Mouse (Mus musculus) limb, embryonic 14.5 days (tissue): ENCODE results near the gene Gm44805. TPM values are rescaled to one million over a fixed set of nuclear protein-coding genes. Genes with fewer than 3 reads are reported as not detected.

Experiments used
- ATAC-seq: fragments of 200-750 bp; cut with Nextera tagmentation; 2 replicates; pipeline ENCODE4 v1.8.0; 2017; ENCODE audit warnings: low read depth, moderate number of reproducible peaks, moderate TSS enrichment; ENCODE audit not compliant: low FRiP score
- DNase-seq: peaks from one replicate; pipeline ENCODE4 v3.0.0-alpha.2; 2015; ENCODE audit warnings: low spot score
- H3K27ac ChIP-seq: fragments of 300-500 bp; sonication (generic); replicated peaks from 2 replicates; pipeline ENCODE4 v1.5.1; 2014; ENCODE audit warnings: low read depth, mild to moderate bottlenecking, low read length, moderate library complexity, mixed read lengths
- H3K27me3 ChIP-seq: fragments of 300-500 bp; sonication (generic); 2 replicates; pipeline ENCODE4 v1.6.1; 2014; ENCODE audit warnings: low read length, mixed read lengths; ENCODE audit not compliant: control insufficient read depth, insufficient read depth
- H3K36me3 ChIP-seq: fragments of 300-500 bp; sonication (generic); 2 replicates; pipeline ENCODE4 v1.6.1; 2014; ENCODE audit warnings: mild to moderate bottlenecking, low read length, moderate library complexity, mixed read lengths; ENCODE audit not compliant: control insufficient read depth, insufficient read depth
- H3K4me1 ChIP-seq: fragments of 300-500 bp; sonication (generic); 2 replicates; pipeline ENCODE4 v1.6.1; 2014; ENCODE audit warnings: antibody characterized with exemption, low read length, mixed read lengths; ENCODE audit not compliant: control insufficient read depth, insufficient read depth
- H3K4me2 ChIP-seq: fragments of 300-500 bp; sonication (generic); replicated peaks from 2 replicates; pipeline ENCODE4 v1.6.1; 2014; ENCODE audit warnings: low read depth, mild to moderate bottlenecking, low read length, moderate library complexity; ENCODE audit not compliant: severe bottlenecking
- H3K4me3 ChIP-seq: fragments of 300-500 bp; sonication (generic); replicated peaks from 2 replicates; pipeline ENCODE4 v1.5.1; 2014; ENCODE audit warnings: low read length
- H3K9ac ChIP-seq: fragments of 300-500 bp; sonication (generic); 2 replicates; pipeline ENCODE4 v1.6.1; 2014; ENCODE audit warnings: mild to moderate bottlenecking, low read depth, low read length, moderate library complexity; ENCODE audit not compliant: severe bottlenecking
- H3K9me3 ChIP-seq: fragments of 300-500 bp; sonication (generic); 2 replicates; pipeline ENCODE4 v1.6.1; 2016; ENCODE audit warnings: low read length; ENCODE audit not compliant: control insufficient read depth
- POLR2A ChIP-seq: fragments of 200-500 bp; IDR thresholded peaks from 2 replicates; pipeline ENCODE4 v1.8.0; 2012; ENCODE audit warnings: inconsistent platforms, mild to moderate bottlenecking, moderate library complexity, borderline replicate concordance; ENCODE audit not compliant: insufficient read depth, insufficient read length; ENCODE audit errors: extremely low read depth
- WGBS: fragments of 180-500 bp; shearing (Covaris S2); extraction: QIAGEN DNeasy Blood & Tissue Kit; methylation state at CpG from one replicate; pipeline ENCODE4 v1.1.7; 2014; 5-methylcytosine and 5-hydroxymethylcytosine counted together
- polyA plus RNA-seq, 2 experiments: library from polyadenylated mRNA; depleted of rRNA in 1 of 2; stranded (reverse) in 1 of 2; unstranded in 1 of 2; fragments of >200 nt; fragmentation: Nextera tagmentation in 1 of 2; extraction: Ambion mirVana in 1 of 2; gene quantifications; 2 replicates each; pipeline versions ENCODE4 v1.2.1 to v1.2.3; 2012 to 2014

Gene Gm44805
- polyA plus RNA-seq, 2 experiments, result not detected

DNA sequence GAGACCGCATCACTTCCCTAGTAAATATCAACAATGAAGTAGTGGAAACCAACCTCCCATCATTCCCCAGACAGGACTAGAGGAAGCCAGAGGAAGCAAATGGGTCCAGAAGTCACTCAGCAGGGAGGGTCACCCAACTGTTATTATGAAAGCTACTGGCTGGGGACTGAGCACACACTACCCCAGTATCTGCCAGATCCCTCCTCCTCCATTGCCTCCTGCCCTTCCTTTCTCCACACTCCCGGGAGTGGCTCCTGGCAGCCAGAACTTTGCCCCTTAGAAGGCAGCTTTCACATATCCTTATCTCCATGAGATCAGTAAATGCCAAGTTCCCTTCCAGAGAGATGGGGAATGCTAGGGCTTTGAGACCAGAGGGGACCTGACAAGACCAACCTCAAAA is 57.8 kb downstream of the Gm44805 start:
- Histone ChIP-seq H3K27ac (no peak overlapping the region), H3K4me3 (no peak overlapping the region), H3K36me3 (0 out of 2 replicates have a peak, but pooled peaks cover 3% of the 10 kb centered on the region), H3K9me3 (no peaks in the 10 kb centered on the region), H3K4me1 (0 out of 2 replicates have a peak, but pooled peaks cover 2% of the 10 kb centered on the region), H3K27me3 (no peaks in the 10 kb centered on the region), H3K9ac (no peak overlapping the region), H3K4me2 (no peak overlapping the region)
- WGBS, result 73% methylated on average over 2 of the region's 2 CpGs
- DNase-seq (no peak), ATAC-seq (no peak)
- no peak for TF ChIP-seq POLR2A

DNA sequence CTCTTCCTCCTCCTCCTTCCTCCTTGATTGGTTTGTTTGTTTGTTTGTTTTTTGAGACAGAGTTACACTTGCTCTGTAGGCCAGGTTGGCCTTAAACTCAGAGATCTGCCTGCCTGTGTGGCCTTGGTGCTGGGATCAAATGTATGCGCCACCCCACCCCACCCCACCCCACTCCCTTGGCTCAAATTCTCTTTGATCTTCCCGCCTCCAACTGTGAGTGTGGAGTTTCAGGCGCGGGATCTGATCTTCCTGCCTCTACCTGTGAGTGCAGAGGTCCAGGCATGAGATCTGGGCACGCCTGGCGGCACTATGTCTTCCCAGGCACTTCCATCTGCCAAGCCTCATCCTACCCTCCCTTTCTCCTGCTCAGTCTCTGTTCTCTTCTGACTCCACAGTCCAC is 59.0 kb downstream of the Gm44805 start:
- H3K9me3 ChIP-seq, result no peaks in the 10 kb centered on the region
- no peak overlapping the region for H3K9ac ChIP-seq
- H3K36me3 ChIP-seq, result 0 out of 2 replicates have a peak, but pooled peaks cover 3% of the 10 kb centered on the region
- TF ChIP-seq POLR2A, result no peak
- no peak overlapping the region for H3K4me3 ChIP-seq
- DNase-seq (no peak), ATAC-seq (no peak)
- 0 out of 2 replicates have a peak, but pooled peaks cover 2% of the 10 kb centered on the region for H3K4me1 ChIP-seq
- no peak overlapping the region for H3K4me2 ChIP-seq
- H3K27me3 ChIP-seq, result no peaks in the 10 kb centered on the region
- no peak overlapping the region for H3K27ac ChIP-seq
- whole genome bisulfite sequencing, result 21% methylated on average over 6 of the region's 6 CpGs

Other genes starting within 250 kb of the Gm44805 start
- gene Mark4, start 222.6 kb downstream of the Gm44805 start, polyA plus RNA-seq (2012; rRNA removed), result 34.8 and 39.8 TPM in 2 replicates
- gene Mark4, start 222.6 kb downstream of the Gm44805 start, polyA plus RNA-seq (2014; fragmentation: Nextera tagmentation; extraction: Ambion mirVana), result 11.5 and 13.3 TPM in 2 replicates
- 3.5 and 4.9 TPM in 2 replicates for gene Exoc3l2, start 218.1 kb downstream of the Gm44805 start, polyA plus RNA-seq (2012; rRNA removed)
- gene Exoc3l2, start 218.1 kb downstream of the Gm44805 start, polyA plus RNA-seq (2014; fragmentation: Nextera tagmentation; extraction: Ambion mirVana), result 1.6 and 1.9 TPM in 2 replicates
- gene Bloc1s3, start 173.1 kb downstream of the Gm44805 start, polyA plus RNA-seq (2012; rRNA removed), result 6.2 and 8.8 TPM in 2 replicates
- gene Bloc1s3, start 173.1 kb downstream of the Gm44805 start, polyA plus RNA-seq (2014; fragmentation: Nextera tagmentation; extraction: Ambion mirVana), result 1.2 and 1.3 TPM in 2 replicates
- 58.0 and 71.6 TPM in 2 replicates for gene Trappc6a, start 173.0 kb downstream of the Gm44805 start, polyA plus RNA-seq (2012; rRNA removed)
- 70.2 and 79.8 TPM in 2 replicates for gene Trappc6a, start 173.0 kb downstream of the Gm44805 start, polyA plus RNA-seq (2014; fragmentation: Nextera tagmentation; extraction: Ambion mirVana)
- gene Nkpd1, start 163.6 kb downstream of the Gm44805 start, polyA plus RNA-seq (2012; rRNA removed), result 0.29 and 0.36 TPM in 2 replicates
- 0.17 and 0.22 TPM in 2 replicates for gene Nkpd1, start 163.6 kb downstream of the Gm44805 start, polyA plus RNA-seq (2014; fragmentation: Nextera tagmentation; extraction: Ambion mirVana)
- gene Ppp1r37, start 118.3 kb downstream of the Gm44805 start, polyA plus RNA-seq (2012; rRNA removed), result 84.9 and 118 TPM in 2 replicates
- gene Ppp1r37, start 118.3 kb downstream of the Gm44805 start, polyA plus RNA-seq (2014; fragmentation: Nextera tagmentation; extraction: Ambion mirVana), result 5.6 and 6.4 TPM in 2 replicates
- 2.2 and 2.7 TPM in 2 replicates for gene Zfp296, start 104.1 kb downstream of the Gm44805 start, polyA plus RNA-seq (2012; rRNA removed)
- gene Zfp296, start 104.1 kb downstream of the Gm44805 start, polyA plus RNA-seq (2014; fragmentation: Nextera tagmentation; extraction: Ambion mirVana), result 0.68 and 1.8 TPM in 2 replicates
- gene Gemin7, start 103.8 kb downstream of the Gm44805 start, polyA plus RNA-seq (2012; rRNA removed), result 70.6 and 75.8 TPM in 2 replicates
- gene Gemin7, start 103.8 kb downstream of the Gm44805 start, polyA plus RNA-seq (2014; fragmentation: Nextera tagmentation; extraction: Ambion mirVana), result 171 TPM in 2 replicates
- 174 and 235 TPM in 2 replicates for gene Clasrp, start 76.9 kb downstream of the Gm44805 start, polyA plus RNA-seq (2012; rRNA removed)
- gene Clasrp, start 76.9 kb downstream of the Gm44805 start, polyA plus RNA-seq (2014; fragmentation: Nextera tagmentation; extraction: Ambion mirVana), result 46.5 and 57.5 TPM in 2 replicates
- 13.4 and 15.7 TPM in 2 replicates for gene Relb, start 52.0 kb downstream of the Gm44805 start, polyA plus RNA-seq (2012; rRNA removed)
- gene Relb, start 52.0 kb downstream of the Gm44805 start, polyA plus RNA-seq (2014; fragmentation: Nextera tagmentation; extraction: Ambion mirVana), result 9.8 and 10.5 TPM in 2 replicates
- gene Clptm1, start 16.4 kb downstream of the Gm44805 start, polyA plus RNA-seq (2012; rRNA removed), result 68.8 and 85.9 TPM in 2 replicates
- gene Clptm1, start 16.4 kb downstream of the Gm44805 start, polyA plus RNA-seq (2014; fragmentation: Nextera tagmentation; extraction: Ambion mirVana), result 90.2 and 95.4 TPM in 2 replicates
- gene Apoc2, start 3.5 kb downstream of the Gm44805 start, polyA plus RNA-seq (2012; rRNA removed), result 1.2 and 1.4 TPM in 2 replicates
- 1.5 TPM in 1 of 2 replicates, not detected in the other for gene Apoc2, start 3.5 kb downstream of the Gm44805 start, polyA plus RNA-seq (2014; fragmentation: Nextera tagmentation; extraction: Ambion mirVana)
- 0.14 TPM in 1 of 2 replicates, not detected in the other for gene Apoc4, start 56 bp upstream of the Gm44805 start, polyA plus RNA-seq (2012; rRNA removed)
- not detected in 2 replicates for gene Apoc4, start 56 bp upstream of the Gm44805 start, polyA plus RNA-seq (2014; fragmentation: Nextera tagmentation; extraction: Ambion mirVana)
- 9.1 and 16.4 TPM in 2 replicates for gene Apoc1, start 11.2 kb upstream of the Gm44805 start, polyA plus RNA-seq (2012; rRNA removed)
- 30.7 and 36.5 TPM in 2 replicates for gene Apoc1, start 11.2 kb upstream of the Gm44805 start, polyA plus RNA-seq (2014; fragmentation: Nextera tagmentation; extraction: Ambion mirVana)
- 365 and 376 TPM in 2 replicates for gene Apoe, start 17.8 kb upstream of the Gm44805 start, polyA plus RNA-seq (2012; rRNA removed)
- gene Apoe, start 17.8 kb upstream of the Gm44805 start, polyA plus RNA-seq (2014; fragmentation: Nextera tagmentation; extraction: Ambion mirVana), result 413 and 469 TPM in 2 replicates
- gene Tomm40, start 34.0 kb upstream of the Gm44805 start, polyA plus RNA-seq (2012; rRNA removed), result 101 and 123 TPM in 2 replicates
- gene Tomm40, start 34.0 kb upstream of the Gm44805 start, polyA plus RNA-seq (2014; fragmentation: Nextera tagmentation; extraction: Ambion mirVana), result 124 and 129 TPM in 2 replicates
- 58.9 and 72.1 TPM in 2 replicates for gene Nectin2, start 69.1 kb upstream of the Gm44805 start, polyA plus RNA-seq (2012; rRNA removed)
- gene Nectin2, start 69.1 kb upstream of the Gm44805 start, polyA plus RNA-seq (2014; fragmentation: Nextera tagmentation; extraction: Ambion mirVana), result 71.3 and 80.8 TPM in 2 replicates
- gene Bcam, start 89.6 kb upstream of the Gm44805 start, polyA plus RNA-seq (2012; rRNA removed), result 94.3 and 108 TPM in 2 replicates
- gene Bcam, start 89.6 kb upstream of the Gm44805 start, polyA plus RNA-seq (2014; fragmentation: Nextera tagmentation; extraction: Ambion mirVana), result 114 and 116 TPM in 2 replicates
- 5.2 and 5.9 TPM in 2 replicates for gene Cblc, start 115.4 kb upstream of the Gm44805 start, polyA plus RNA-seq (2012; rRNA removed)
- 7.5 and 8.6 TPM in 2 replicates for gene Cblc, start 115.4 kb upstream of the Gm44805 start, polyA plus RNA-seq (2014; fragmentation: Nextera tagmentation; extraction: Ambion mirVana)
- 5.5 and 7.6 TPM in 2 replicates for gene Bcl3, start 141.3 kb upstream of the Gm44805 start, polyA plus RNA-seq (2012; rRNA removed)
- gene Bcl3, start 141.3 kb upstream of the Gm44805 start, polyA plus RNA-seq (2014; fragmentation: Nextera tagmentation; extraction: Ambion mirVana), result 3.1 and 4.7 TPM in 2 replicates
- 0.12 and 0.13 TPM in 2 replicates for gene Gm19345, start 170.6 kb upstream of the Gm44805 start, polyA plus RNA-seq (2012; rRNA removed)
- not detected in 2 replicates for gene Gm19345, start 170.6 kb upstream of the Gm44805 start, polyA plus RNA-seq (2014; fragmentation: Nextera tagmentation; extraction: Ambion mirVana)
- 0.11 and 0.18 TPM in 2 replicates for gene Ceacam16, start 179.9 kb upstream of the Gm44805 start, polyA plus RNA-seq (2012; rRNA removed)
- not detected in 2 replicates for gene Ceacam16, start 179.9 kb upstream of the Gm44805 start, polyA plus RNA-seq (2014; fragmentation: Nextera tagmentation; extraction: Ambion mirVana)
- 2.1 and 2.2 TPM in 2 replicates for gene Ceacam19, start 206.5 kb upstream of the Gm44805 start, polyA plus RNA-seq (2012; rRNA removed)
- gene Ceacam19, start 206.5 kb upstream of the Gm44805 start, polyA plus RNA-seq (2014; fragmentation: Nextera tagmentation; extraction: Ambion mirVana), result 3.4 and 4.9 TPM in 2 replicates
- gene Pvr, start 239.7 kb upstream of the Gm44805 start, polyA plus RNA-seq (2012; rRNA removed), result 17.2 and 18.2 TPM in 2 replicates
- gene Pvr, start 239.7 kb upstream of the Gm44805 start, polyA plus RNA-seq (2014; fragmentation: Nextera tagmentation; extraction: Ambion mirVana), result 7.7 and 9.4 TPM in 2 replicates